Mouse (Mus musculus): ENCODE results near the gene Kcnab3.
A peak's percentile ranks its signal among the peaks of the same experiment; 100 is the strongest.

The Kcnab3 gene

DNA sequence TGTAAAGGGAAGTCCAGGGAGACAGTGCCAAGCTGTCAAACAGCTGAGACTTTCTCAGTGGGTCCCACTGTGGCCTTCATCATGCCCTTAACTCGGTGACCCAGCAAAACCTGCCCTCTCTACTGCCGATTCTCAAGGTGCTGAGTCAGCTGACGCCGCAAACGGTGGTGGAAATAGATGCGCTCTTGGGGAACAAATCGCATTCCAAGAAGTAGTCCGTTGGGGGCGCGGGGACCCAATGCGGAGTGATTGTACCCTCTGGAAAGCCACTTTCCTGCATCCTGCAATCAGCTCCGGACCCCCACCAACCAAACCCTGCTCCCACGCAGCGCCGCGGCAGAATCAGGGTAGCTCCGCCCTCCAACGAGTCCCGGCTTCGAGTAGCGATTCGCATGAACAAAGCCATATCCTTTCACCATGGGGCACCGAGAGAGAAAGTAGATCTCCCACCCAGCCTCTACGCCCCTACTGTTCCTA, 5.9 kb downstream of the Kcnab3 start:
- peak; percentile 87 for DNase-seq (ENCODE audit: low spot score)

DNA sequence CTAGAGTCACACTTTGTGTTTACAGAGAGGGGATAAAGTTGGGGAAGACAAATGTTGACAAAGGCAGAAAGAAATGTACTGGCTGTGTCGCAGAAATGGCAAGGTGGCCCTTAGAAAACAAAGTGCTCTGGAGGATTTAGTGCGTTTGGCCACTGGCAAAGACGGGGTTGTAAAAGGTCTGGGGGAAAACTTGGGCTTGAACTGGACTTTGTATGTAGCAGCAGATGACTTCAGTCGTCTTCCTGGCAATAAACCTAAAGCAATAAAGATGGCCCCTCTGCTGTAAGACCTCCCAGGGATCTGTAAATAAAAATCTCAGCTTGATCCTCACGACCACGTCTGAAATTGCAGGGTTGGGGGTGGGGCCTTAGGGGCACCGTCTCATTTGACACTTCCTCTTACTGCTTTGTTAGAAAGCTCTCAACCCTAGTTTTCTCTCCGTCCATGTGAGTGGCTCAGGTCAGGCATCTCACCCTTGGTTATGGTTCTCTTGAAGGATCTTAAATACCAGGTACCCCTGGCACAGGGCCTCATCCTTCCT, 6.7 kb downstream of the Kcnab3 start:
- DNase-seq (ENCODE audit: low spot score): no peak

DNA sequence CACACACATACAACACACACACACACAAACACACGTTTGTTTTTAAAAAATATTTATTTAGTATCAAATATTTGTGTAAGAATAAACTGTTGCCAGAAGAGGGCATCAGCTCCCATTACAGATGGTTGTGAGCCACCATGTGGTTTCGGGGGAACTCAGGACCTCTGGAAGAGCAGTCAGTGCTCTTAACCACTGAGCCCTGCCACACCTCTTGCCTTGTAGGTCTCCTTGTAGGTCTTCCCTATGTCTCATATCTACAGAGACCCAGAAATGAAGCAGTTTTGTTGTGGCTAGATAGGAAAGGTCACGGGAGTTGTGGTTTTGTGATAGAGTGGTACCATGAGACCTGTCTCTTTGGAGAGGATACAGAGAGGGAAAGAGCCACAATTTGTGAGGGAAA, 7.9 kb downstream of the Kcnab3 start:
- DNase-seq (ENCODE audit: low spot score): no peak

- no peak for DNase-seq (ENCODE audit: low spot score)
Observed at GRCm38 (mm10) chr11:69334796-69335195, 8.7 kb downstream of the Kcnab3 start.

- peak; percentile 84 for DNase-seq (ENCODE audit: low spot score)
Observed at GRCm38 (mm10) chr11:69340161-69341131, 14.4 kb downstream of the Kcnab3 start, which contains the start of gene Rnf227. Gene Rnf227 (plus strand): TSS chr11:69340461.

DNA sequence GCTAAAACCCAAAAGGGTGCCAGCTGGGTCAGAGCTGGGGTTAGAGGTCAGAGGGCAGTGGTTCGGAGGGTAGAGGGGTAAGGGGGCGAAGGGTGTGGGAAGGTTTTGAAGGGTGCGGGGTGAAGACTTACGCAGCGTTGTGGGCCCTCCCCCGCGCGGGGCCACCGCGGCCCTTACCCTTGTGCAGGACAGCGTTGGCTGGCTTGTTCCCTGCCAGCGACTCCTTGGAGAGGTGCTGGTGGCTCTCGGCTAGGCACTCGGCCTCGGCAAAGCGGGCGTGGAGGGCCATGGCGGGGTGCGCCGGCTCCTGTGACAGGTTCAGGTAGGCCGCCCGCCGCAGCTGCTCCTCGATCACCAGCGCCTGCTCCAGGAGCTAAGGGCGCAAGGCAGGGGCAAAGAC, 20.4 kb downstream of the Kcnab3 start:
- no peak for DNase-seq (ENCODE audit: low spot score)

DNA sequence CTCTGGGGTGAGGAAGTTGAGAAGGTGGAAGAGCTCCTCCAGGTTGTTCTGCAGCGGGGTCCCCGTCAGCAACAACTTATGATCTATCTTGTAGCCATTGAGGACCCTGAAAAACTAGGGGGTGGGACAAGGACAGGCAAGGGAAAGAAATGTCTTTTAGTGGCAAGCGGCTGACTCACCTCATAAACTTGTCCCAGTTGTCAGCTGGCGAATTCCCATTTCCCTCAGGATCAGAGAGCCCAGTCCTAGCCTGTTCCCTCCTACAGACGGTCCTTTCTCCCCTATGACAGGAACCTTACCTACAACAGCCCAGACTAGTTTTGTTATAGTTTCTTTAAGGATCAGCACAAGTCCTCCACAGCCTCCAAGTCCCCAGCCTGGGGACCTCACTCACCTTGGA, 30.5 kb downstream of the Kcnab3 start:
- DNase-seq (ENCODE audit: low spot score): no peak

DNA sequence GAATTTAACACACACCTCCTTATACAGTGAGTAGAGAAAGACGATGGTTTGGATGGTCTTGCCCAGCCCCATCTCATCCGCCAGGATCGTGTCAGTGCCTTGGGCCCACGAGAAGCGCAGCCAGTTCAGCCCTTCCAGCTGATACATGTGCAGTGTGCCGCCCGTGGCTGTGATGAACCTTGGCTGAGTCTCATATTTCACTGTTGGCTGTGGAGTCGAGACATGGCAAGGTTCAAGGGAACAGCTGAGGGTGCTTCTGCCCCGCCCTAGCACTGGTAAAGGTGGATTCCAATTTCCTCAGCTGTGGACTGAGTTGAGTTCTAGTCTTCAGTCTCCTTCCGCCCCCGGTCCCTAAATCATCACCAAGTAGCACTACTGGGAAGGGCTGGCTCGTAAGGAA, 31.6 kb downstream of the Kcnab3 start:
- DNase-seq (ENCODE audit: low spot score): no peak

DNA sequence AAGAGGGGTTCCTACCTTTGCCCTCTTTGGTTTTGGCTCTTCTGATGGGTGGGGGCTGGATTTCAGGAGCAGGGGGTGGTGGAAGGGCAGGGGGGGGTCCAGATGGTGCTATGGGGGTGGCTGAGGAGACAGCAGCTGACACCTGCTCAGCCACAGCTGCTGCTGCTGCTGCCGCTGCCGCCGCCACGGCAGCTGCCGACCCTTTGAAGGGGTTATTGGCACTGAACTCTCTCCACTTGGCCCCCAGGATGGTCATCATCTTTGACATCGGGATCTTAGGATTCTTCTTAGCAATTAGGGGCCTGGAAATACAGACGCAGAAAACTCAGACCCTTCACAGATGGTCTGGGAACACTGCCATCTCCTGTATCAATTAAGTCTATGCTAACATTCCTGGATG, 36.0 kb downstream of the Kcnab3 start:
- DNase-seq (ENCODE audit: low spot score): no peak

DNA sequence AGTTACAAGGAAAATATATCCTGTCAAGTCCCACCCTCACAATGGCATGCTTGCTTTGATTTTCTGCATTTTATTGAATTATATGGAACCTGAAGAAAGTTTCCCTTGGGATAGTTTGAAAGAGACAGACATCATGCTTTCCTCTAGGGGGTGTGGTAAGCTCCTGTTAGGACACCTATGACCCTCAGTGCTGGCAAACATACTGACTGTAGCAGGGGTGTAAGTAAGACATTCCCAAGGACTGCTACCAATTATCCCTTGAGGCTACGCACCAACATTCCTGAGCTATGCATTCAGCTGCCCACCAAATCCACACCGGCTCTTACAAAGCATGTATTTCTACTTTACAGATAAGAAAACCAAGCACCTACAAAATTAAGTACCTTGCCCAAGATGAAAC, 36.4 kb downstream of the Kcnab3 start:
- peak; percentile 57 for DNase-seq (ENCODE audit: low spot score)

- no peak for DNase-seq (ENCODE audit: low spot score)
Observed at GRCm38 (mm10) chr11:69364376-69364775, 38.3 kb downstream of the Kcnab3 start.

DNA sequence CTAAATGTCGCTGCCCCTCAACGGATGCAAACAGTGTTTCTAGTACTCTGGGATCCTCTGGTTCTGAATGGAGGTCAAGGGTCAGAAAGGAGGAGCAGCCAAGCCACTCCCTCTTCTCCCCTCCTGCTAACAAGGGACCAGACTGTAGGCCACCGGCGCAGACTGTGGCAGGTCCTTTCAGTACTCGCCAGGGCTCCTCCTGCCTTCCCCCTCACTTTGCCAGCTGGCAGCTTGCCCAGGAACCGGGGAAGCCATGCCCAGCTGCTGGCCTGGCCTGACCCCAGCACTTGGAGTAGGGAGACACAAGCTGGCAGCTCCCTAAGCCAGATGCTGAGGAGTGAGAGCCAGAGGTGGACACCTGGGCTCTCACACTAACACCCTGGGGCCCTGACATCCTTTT, 38.9 kb downstream of the Kcnab3 start:
- peak; percentile 88 for DNase-seq (ENCODE audit: low spot score)

GRCm38 (mm10) chr11:69365722-69366121, 39.7 kb downstream of the Kcnab3 start:
- peak; percentile 34 for DNase-seq (ENCODE audit: low spot score)

GRCm38 (mm10) chr11:69366157-69366854, 40.2 kb downstream of the Kcnab3 start:
- DNase-seq (ENCODE audit: low spot score): peak; percentile 90

- DNase-seq (ENCODE audit: low spot score): peak; percentile 72
Observed at GRCm38 (mm10) chr11:69366855-69367615, 41.0 kb downstream of the Kcnab3 start.

GRCm38 (mm10) chr11:69367616-69368355, 41.7 kb downstream of the Kcnab3 start:
- DNase-seq (ENCODE audit: low spot score): peak; percentile 79

DNA sequence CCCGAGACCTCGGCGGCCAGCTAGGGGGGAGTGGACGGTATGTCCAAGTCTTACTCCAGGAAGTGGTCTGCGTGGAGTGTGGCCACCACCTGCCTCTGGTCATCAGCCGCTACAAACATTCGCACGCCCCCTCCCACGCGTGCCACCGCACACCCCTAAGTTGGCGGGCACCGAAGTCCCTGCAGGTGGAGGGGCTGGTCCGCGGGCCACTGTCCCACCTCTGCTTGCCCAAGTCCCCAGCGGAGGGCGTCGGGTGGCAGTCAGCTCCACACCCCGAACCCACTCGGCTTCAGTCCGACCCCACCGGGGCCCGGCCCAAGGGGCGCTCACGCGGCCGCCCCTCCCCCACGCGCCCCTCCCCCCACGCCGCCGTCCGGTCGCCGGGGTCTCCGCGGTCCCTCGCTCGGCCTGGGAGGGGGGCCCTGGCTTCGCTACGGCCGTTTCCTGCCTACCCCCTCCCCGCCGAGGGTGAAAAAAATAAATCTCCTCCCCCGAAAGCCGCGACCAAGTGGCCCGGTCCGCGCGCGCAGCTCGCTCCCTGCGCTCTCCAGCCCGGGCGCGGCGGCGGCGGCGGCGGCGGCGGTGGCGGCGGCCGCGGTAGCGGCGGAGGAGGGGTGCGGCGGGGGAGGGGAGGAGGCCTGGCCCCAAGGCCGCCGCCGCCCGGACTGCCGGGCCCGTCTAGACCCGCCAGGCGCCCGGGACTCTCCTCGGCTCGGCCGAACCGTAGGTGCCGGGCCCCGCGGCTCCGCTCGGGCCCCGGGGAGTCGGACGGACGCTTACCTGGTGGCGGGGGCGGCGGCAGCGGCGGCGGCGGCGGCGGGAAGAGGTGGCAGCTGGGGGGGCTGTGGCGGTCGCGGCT, 42.5 kb downstream of the Kcnab3 start:
- peak; percentile 59 for DNase-seq (ENCODE audit: low spot score)

DNA sequence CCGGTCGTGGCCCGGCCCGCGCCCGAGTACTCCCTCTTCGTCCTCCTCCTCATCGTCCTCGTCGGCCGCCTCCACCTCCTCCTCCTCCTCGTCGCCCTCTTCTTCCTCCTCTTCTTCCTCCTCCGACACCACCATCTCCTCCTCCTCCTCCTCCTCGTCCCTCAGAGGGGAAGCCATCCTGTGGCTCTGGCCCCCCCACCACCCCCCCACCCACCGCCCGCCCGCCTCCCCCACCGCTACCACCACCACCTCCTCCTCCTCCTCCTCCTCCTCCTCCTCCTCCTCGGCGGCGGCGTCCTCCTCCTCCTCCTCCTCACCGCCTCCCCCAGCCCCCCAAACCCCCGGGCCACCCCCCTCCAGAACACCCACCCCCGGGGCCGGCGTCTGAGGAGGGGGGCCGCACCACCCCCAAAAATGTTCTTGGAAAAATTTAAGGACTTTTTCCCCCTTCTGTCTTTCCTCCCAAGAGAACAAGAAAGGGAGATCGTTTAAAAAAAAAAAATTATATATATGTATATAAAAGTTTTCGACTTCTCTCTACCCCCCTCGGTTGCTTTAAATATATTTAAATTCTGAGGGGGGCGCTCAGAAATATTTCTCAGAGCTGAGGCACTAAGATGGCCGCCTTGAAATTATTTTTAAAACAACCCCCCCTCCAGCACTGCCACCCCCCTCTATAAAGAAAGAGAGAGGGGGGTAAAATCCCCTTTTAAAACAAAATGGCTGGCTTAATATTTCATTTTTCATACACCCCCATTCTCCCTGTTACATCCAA, 43.3 kb downstream of the Kcnab3 start, which contains the start of gene Chd3:
TSS of gene Chd3 (minus strand) at position 192 of the 775 bp plus-strand sequence.
- peak; percentile 57 for DNase-seq (ENCODE audit: low spot score)
